8 mouse cellular contexts compared by ENCODE assay signal in the genomic region with DNA sequence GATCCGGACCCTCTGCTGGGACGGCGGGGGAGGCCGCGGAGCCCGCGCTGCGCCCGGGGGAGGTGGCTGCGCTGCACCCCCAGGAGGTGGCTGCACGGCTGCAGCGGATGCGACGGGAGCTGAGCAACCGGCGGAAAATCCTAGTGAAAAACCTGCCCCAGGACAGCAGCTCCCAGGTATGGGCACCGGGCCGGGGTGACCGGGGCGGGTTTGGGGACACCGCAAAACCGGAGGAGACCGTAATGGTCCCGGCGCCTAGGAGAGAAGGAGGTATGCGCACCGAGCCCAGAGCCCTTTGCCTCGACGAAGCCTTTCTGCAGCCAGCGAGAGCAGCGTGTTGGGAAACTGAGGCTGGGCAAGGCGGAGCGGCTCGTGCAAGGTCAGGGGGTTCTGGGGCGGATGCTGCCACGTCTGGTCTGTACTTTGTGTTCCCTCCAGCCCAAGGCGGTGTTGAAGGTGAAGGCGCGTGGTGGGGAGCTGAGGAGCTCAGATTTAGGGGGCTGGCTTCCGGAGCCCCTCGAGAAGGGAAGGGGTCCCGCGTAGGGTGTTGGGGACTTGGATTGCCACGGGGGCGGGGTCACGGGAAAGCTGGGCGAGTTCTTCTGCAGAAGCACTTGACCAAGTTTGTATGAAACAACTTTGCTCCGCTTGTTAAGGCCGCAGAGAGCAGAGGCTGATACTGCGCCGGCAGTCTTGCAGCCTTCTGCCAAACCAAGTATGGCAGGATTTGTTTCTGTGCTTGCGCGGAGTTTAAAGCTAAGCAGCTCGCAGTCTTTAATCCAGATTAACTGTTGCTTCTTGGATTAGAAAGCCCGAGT. TPM values are rescaled to one million over a fixed set of nuclear protein-coding genes. Genes with fewer than 3 reads are reported as not detected.
DNase-seq lines count a peak whose midpoint lies in the region; ATAC-seq and TF ChIP-seq lines count a peak whose summit lies in the region.

No protein-coding gene starts in this region.

- DNase-seq in R1 (ENCODE audit: low read depth, low spot score), result peak; percentile 69
- peak; percentile 12 to 42 for DNase-seq in cerebellum, adult 2 months
- DNase-seq in forebrain, postnatal 0 days, result peak; percentile 57
- DNase-seq in left cerebral cortex, postnatal 25 days (ENCODE audit: low spot score in 2 of 2), result peak; percentile 35 to 36
- peak; percentile 35 for DNase-seq in right cerebral cortex, postnatal 25 days

- intact Hi-C loops in left cerebral cortex, postnatal 25 days (cut with DNase I), result loop anchor here (5.0 kb wide), 1 partner anchor 72 kb away; no protein-coding TSS in a partner anchor

- H3K27me3 ChIP-seq in cerebellum, adult 2 months (ENCODE audit: control insufficient read depth, insufficient read depth, low read length), result no peaks in the 10 kb centered on the region
- no peaks in the 10 kb centered on the region for H3K27me3 ChIP-seq in forebrain, postnatal 0 days (ENCODE audit: insufficient read depth, low read length)
- H3K27me3 ChIP-seq in hindbrain, embryonic 12.5 days, result 0 out of 2 replicates have a peak, but pooled peaks cover 3% of the 10 kb centered on the region

- no peaks in the 10 kb centered on the region for H3K4me1 ChIP-seq in cerebellum, adult 2 months (ENCODE audit: control insufficient read depth, insufficient read depth, low read length)
- H3K4me1 ChIP-seq in forebrain, postnatal 0 days (ENCODE audit: insufficient read depth), result no peaks in the 10 kb centered on the region
- peaks cover 3% of the 10 kb centered on the region; the same call in 1 of the 2 replicates for H3K4me1 ChIP-seq in hindbrain, embryonic 12.5 days

- peak; percentile 80 for ATAC-seq in forebrain, postnatal 0 days
- ATAC-seq in hindbrain, embryonic 12.5 days (ENCODE audit: low FRiP score), result peak; percentile 73
- ATAC-seq in megakaryocyte-erythroid progenitor cell, adult 5-6 weeks (replicated peaks; ENCODE audit: low FRiP score, low TSS enrichment, poor library complexity, severe bottlenecking), result 0 out of 2 replicates have a peak, but pooled peaks have one; percentile 38
- ATAC-seq in monocyte, adult 5-6 weeks (replicated peaks; ENCODE audit: insufficient number of reproducible peaks, low FRiP score, low TSS enrichment, poor library complexity, severe bottlenecking), result no peak

- WGBS in cerebellum, adult 2 months, result 2% methylated on average over 55 of the region's 55 CpGs
- 3% methylated on average over 55 of the region's 55 CpGs for WGBS in forebrain, postnatal 0 days
- under 1% methylated on average over 55 of the region's 55 CpGs for WGBS in hindbrain, embryonic 12.5 days

- TF ChIP-seq CTCF in cerebellum, adult 2 months (IDR thresholded peaks at IDR 0.05; ENCODE audit: borderline replicate concordance, insufficient read depth, low read depth, low read length), result no peak
- TF ChIP-seq CTCF in forebrain, postnatal 0 days (IDR thresholded peaks at IDR 0.05; ENCODE audit: low read depth), result no peak

- H3K27ac ChIP-seq in cerebellum, adult 2 months (ENCODE audit: insufficient read depth, low read length), result no peak overlapping the region
- 0 out of 2 replicates have a peak overlapping the region, but pooled peaks have one; percentile 16 for H3K27ac ChIP-seq in forebrain, postnatal 0 days (ENCODE audit: low read depth, low read length)
- peak overlapping the region; percentile 30; the same call in 1 of the 2 replicates for H3K27ac ChIP-seq in hindbrain, embryonic 12.5 days

- TF ChIP-seq POLR2A in cerebellum, adult 2 months (IDR thresholded peaks at IDR 0.05; ENCODE audit: borderline replicate concordance, insufficient read depth, low read length), result no peak

- H3K36me3 ChIP-seq in forebrain, postnatal 0 days (ENCODE audit: insufficient read depth), result no peaks in the 10 kb centered on the region
- H3K36me3 ChIP-seq in hindbrain, embryonic 12.5 days, result no peaks in the 10 kb centered on the region

- H3K9ac ChIP-seq in forebrain, postnatal 0 days, result peak overlapping the region; percentile 68
- peak overlapping the region; percentile 88 for H3K9ac ChIP-seq in hindbrain, embryonic 12.5 days

- H3K4me3 ChIP-seq in cerebellum, adult 2 months (replicated peaks; ENCODE audit: insufficient read depth, low read depth, low read length), result peak overlapping the region; percentile 85
- H3K4me3 ChIP-seq in forebrain, postnatal 0 days (ENCODE audit: low read depth, low read length), result peak overlapping the region; percentile 68
- H3K4me3 ChIP-seq in hindbrain, embryonic 12.5 days, result peak overlapping the region; percentile 85

- no peaks in the 10 kb centered on the region for H3K9me3 ChIP-seq in forebrain, postnatal 0 days (ENCODE audit: low read length)
- no peaks in the 10 kb centered on the region for H3K9me3 ChIP-seq in hindbrain, embryonic 12.5 days (replicated peaks)

- H3K4me2 ChIP-seq in forebrain, postnatal 0 days (ENCODE audit: low read depth), result peak overlapping the region; percentile 96
- H3K4me2 ChIP-seq in hindbrain, embryonic 12.5 days (replicated peaks), result peak overlapping the region; percentile 91

RNA-seq across cellular contexts. Expression of a gene that starts 0.6 kb away (rescaled TPM):
- polyA plus RNA-seq in cerebellum, adult 2 months (2012; rRNA removed), result 7.9 and 8.5 TPM in 2 replicates
- total RNA-seq in forebrain, postnatal 0 days (2014; rRNA removed), result 14.4 and 15.0 TPM in 2 replicates
- 4.0 and 6.5 TPM in 2 replicates for polyA plus RNA-seq in forebrain, postnatal 0 days (2015; fragmentation: Nextera tagmentation; extraction: Ambion mirVana)
- polyA plus RNA-seq in hindbrain, embryonic 12.5 days (2016; fragmentation: Nextera tagmentation; extraction: Ambion mirVana), result 13.1 and 13.6 TPM in 2 replicates
- total RNA-seq in left cerebral cortex, postnatal 25 days (2021), result 10 to 100 TPM; 19.5 to 21.9 TPM
- total RNA-seq in megakaryocyte-erythroid progenitor cell, adult 5-6 weeks (2014; fragmentation: Nextera tagmentation), result not detected in 2 replicates
- 0.30 TPM in 1 of 2 replicates, not detected in the other for total RNA-seq in megakaryocyte-erythroid progenitor cell, adult 5-6 weeks (2017)
- total RNA-seq in monocyte, adult 5-6 weeks (2017), result 0.32 to 3.6 TPM (median 0.86 TPM) in 3 replicates

RNA-seq across cellular contexts. Expression of a gene that starts 48.9 kb away (rescaled TPM):
- polyA plus RNA-seq in cerebellum, adult 2 months (2012; rRNA removed), result not detected in 2 replicates
- total RNA-seq in forebrain, postnatal 0 days (2014; rRNA removed), result not detected in 2 replicates
- not detected in 2 replicates for polyA plus RNA-seq in forebrain, postnatal 0 days (2015; fragmentation: Nextera tagmentation; extraction: Ambion mirVana)
- not detected in 2 replicates for polyA plus RNA-seq in hindbrain, embryonic 12.5 days (2016; fragmentation: Nextera tagmentation; extraction: Ambion mirVana)
- total RNA-seq in left cerebral cortex, postnatal 25 days (2021), result not detected
- total RNA-seq in megakaryocyte-erythroid progenitor cell, adult 5-6 weeks (2014; fragmentation: Nextera tagmentation), result not detected in 2 replicates
- not detected in 2 replicates for total RNA-seq in megakaryocyte-erythroid progenitor cell, adult 5-6 weeks (2017)
- total RNA-seq in monocyte, adult 5-6 weeks (2017), result not detected in 3 replicates
